Mouse (Mus musculus): ENCODE results near the gene Tcirg1. TPM values are rescaled to one million over a fixed set of nuclear protein-coding genes. Genes with fewer than 3 reads are reported as not detected.

Tcirg1 gene
- polyA plus RNA-seq, 1 experiment: 292 TPM

DNA sequence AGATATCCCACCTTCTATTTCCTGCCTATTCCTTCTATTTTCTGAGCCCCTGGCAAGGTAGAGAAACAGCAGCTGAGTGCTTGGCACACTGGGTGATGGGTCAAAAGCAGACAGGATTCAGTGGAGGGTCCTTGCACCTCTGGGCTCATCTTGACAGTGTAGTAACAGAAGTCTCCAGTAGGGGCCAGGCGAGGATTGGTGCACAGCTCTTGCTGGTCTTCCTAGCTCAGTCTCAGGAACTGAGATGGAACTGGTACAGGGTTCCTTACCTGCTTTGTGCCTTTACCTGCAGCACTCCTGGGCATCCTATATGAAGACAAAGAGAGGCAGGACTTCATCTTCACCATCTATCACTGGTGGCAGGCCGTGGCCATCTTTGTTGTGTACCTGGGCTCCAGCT is 39.8 kb upstream of the Tcirg1 start:
- H3K4me1 ChIP-seq (ENCODE audit: control insufficient read depth, insufficient read depth, low read length): peaks cover 2% of the 10 kb centered on the region; the same call in 1 of the 2 replicates
- peak; percentile 81 for TF ChIP-seq CTCF (IDR thresholded peaks at IDR 0.05; ENCODE audit: control insufficient read depth, insufficient read depth, low read length)
- no peak for TF ChIP-seq POLR2A (IDR thresholded peaks at IDR 0.05; ENCODE audit: borderline replicate concordance, control insufficient read depth, low read depth, low read length)
- H3K27ac ChIP-seq (ENCODE audit: control insufficient read depth, insufficient read depth, low read depth, low read length, poor library complexity): no peak overlapping the region
- WGBS: 40% methylated on average over 2 of the region's 2 CpGs
- no peak overlapping the region for H3K4me3 ChIP-seq (replicated peaks; ENCODE audit: control insufficient read depth, low read depth, low read length)

DNA sequence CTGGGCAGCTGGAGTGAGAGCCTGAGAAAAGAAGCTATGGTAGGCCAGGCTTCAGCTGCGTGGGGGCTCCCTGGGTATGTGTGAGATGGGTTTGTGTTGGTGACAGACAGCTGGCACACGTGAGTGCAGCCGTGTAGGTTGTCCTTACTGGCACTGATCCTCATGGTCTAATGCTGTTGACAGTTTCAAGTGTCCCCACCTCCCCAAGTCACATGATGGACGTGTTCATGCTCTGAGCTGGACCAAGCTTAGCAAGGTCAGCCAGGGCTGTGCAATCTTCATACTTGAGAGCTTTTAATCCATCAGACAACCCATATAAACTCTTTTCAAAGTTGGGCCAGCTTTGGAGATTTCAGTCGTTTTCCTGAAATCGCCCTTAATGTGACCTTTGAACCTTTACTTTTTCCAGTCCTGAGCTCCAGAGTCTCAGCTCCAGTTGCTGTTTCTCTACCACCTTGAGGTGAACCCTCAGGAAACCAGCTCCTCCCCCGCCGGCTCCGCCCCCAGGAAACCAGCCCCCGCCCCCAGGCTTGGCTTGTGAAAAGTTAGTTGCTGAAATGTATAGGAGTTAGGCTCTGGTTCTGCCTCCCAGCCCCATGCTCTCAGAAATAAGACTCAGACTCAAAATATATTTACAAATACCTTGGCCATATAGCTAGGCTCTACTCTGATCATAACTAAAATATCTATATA is 39.1 kb upstream of the Tcirg1 start:
- WGBS: 25% methylated on average over 10 of the region's 10 CpGs
- H3K27ac ChIP-seq (ENCODE audit: control insufficient read depth, insufficient read depth, low read depth, low read length, poor library complexity): no peak overlapping the region
- H3K4me3 ChIP-seq (replicated peaks; ENCODE audit: control insufficient read depth, low read depth, low read length): no peak overlapping the region
- TF ChIP-seq CTCF (IDR thresholded peaks at IDR 0.05; ENCODE audit: control insufficient read depth, insufficient read depth, low read length) (no peak), POLR2A (IDR thresholded peaks at IDR 0.05; ENCODE audit: borderline replicate concordance, control insufficient read depth, low read depth, low read length) (no peak)
- H3K4me1 ChIP-seq (ENCODE audit: control insufficient read depth, insufficient read depth, low read length): peaks cover 2% of the 10 kb centered on the region; the same call in 1 of the 2 replicates

DNA sequence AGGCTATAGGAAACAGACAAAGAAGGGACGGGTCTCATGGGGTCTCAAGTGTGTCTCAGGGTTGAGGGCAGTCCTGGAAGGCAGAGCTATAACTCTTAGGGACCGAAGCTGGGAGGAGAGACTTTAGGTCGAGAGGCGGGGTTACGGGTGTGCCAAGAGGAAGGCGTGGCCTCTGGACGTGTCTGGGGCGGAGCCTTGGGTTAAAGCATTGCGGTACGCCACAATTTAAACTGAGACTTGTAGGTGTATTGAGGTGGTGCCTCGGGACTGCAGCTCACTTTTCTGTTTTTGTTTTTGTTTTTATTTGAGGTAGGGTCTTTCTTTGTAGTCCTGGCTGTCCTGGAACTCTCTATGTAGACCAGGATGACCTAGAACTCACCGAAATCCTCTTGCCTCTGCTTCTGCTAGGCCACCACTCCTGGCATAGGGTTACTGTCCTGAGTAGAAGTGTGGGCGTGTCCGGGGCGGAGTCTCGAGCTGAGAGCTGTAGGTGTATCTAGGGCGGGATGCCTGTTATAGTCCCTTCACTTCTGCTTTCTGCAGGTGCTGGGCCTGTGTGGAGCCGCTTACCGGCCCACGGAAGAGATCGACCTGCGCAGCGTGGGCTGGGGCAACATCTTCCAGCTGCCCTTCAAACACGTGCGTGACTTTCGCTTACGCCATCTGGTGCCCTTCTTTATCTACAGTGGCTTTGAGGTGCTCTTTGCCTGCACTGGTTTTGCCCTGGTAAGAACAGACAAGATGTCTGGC is 36.2 kb upstream of the Tcirg1 start:
- Histone ChIP-seq H3K4me1 (ENCODE audit: control insufficient read depth, insufficient read depth, low read length) (peaks cover 2% of the 10 kb centered on the region; the same call in 1 of the 2 replicates), H3K27ac (ENCODE audit: control insufficient read depth, insufficient read depth, low read depth, low read length, poor library complexity) (no peak overlapping the region), H3K4me3 (replicated peaks; ENCODE audit: control insufficient read depth, low read depth, low read length) (peak overlapping the region; percentile 1)
- TF ChIP-seq CTCF (IDR thresholded peaks at IDR 0.05; ENCODE audit: control insufficient read depth, insufficient read depth, low read length) (no peak), POLR2A (IDR thresholded peaks at IDR 0.05; ENCODE audit: borderline replicate concordance, control insufficient read depth, low read depth, low read length) (no peak)
- WGBS: 27% methylated on average over 27 of the region's 27 CpGs

DNA sequence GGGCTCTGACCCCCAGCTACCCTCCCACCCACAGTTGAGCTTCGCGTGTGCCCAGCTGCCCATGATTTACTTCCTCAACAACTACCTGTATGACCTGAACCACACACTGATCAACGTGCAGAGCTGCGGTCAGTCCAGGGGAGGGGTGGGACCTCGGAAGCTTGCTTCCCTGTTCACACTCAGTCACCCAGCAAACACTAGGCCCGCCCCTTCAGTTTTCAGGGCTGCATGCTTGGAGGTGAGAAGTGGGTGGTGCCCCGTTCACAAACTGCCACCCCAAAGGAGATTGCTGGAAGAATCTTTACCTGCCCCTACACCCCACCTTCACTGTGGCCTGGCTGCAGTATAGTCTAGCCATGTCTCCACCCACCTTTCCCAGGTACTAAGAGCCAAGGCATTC is 35.4 kb upstream of the Tcirg1 start:
- H3K27ac ChIP-seq (ENCODE audit: control insufficient read depth, insufficient read depth, low read depth, low read length, poor library complexity): no peak overlapping the region
- 73% methylated on average over 7 of the region's 7 CpGs for WGBS
- peaks cover 2% of the 10 kb centered on the region; the same call in 1 of the 2 replicates for H3K4me1 ChIP-seq (ENCODE audit: control insufficient read depth, insufficient read depth, low read length)
- TF ChIP-seq POLR2A (IDR thresholded peaks at IDR 0.05; ENCODE audit: borderline replicate concordance, control insufficient read depth, low read depth, low read length) (no peak), CTCF (IDR thresholded peaks at IDR 0.05; ENCODE audit: control insufficient read depth, insufficient read depth, low read length) (no peak)
- no peak overlapping the region for H3K4me3 ChIP-seq (replicated peaks; ENCODE audit: control insufficient read depth, low read depth, low read length)

DNA sequence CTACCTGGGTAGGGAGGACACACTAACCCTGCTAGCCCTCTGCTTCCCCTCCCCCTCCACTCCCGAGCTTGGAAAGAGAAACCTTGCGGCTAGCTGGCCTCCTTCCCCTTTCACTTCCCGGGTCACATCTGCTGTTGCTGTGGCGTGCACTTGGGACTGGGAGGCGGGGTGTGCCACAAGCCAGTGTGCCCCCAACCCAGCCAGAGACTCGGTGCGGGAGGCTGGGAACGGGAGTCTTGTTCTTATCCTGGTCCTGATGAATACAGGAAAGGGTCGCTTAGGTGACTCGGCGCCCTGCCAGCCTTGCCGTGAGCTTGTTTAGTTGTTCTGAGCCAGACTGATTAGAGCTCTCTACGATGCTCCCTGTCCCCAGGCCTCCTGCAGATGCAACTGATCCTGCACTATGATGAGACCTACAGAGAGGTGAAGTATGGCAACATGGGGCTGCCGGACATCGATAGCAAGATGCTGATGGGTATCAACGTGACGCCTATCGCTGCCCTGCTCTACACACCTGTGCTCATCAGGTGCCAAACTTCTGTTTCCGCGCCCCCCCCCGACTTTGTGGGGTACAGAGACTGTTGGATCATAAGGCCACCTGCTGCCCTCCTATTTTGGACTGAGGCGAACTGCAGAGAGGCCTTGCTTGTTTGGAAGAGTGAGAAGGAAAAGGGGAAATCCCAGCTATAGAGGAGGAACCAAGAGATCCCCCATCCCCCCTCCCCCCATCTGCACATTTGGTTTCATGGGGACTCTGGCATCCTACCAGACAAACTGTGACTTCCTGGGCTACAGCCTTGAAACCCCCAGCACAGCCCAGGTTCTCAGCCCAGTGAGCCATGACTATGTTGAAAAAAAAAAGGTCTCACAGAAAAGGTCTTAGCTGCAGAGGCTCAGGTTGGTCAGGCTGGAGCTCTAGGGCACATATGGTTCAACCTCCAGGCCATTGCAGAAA is 29.2 kb upstream of the Tcirg1 start:
- 2% methylated on average over 22 of the region's 22 CpGs for WGBS
- Histone ChIP-seq H3K4me3 (replicated peaks; ENCODE audit: control insufficient read depth, low read depth, low read length) (peak overlapping the region; percentile 86), H3K4me1 (ENCODE audit: control insufficient read depth, insufficient read depth, low read length) (peaks cover 8% of the 10 kb centered on the region; the same call in 1 of the 2 replicates), H3K27ac (ENCODE audit: control insufficient read depth, insufficient read depth, low read depth, low read length, poor library complexity) (peak overlapping the region; percentile 81)
- TF ChIP-seq CTCF (IDR thresholded peaks at IDR 0.05; ENCODE audit: control insufficient read depth, insufficient read depth, low read length) (no peak), POLR2A (IDR thresholded peaks at IDR 0.05; ENCODE audit: borderline replicate concordance, control insufficient read depth, low read depth, low read length) (peak; percentile 64; the same call in 1 of the 2 replicates)

DNA sequence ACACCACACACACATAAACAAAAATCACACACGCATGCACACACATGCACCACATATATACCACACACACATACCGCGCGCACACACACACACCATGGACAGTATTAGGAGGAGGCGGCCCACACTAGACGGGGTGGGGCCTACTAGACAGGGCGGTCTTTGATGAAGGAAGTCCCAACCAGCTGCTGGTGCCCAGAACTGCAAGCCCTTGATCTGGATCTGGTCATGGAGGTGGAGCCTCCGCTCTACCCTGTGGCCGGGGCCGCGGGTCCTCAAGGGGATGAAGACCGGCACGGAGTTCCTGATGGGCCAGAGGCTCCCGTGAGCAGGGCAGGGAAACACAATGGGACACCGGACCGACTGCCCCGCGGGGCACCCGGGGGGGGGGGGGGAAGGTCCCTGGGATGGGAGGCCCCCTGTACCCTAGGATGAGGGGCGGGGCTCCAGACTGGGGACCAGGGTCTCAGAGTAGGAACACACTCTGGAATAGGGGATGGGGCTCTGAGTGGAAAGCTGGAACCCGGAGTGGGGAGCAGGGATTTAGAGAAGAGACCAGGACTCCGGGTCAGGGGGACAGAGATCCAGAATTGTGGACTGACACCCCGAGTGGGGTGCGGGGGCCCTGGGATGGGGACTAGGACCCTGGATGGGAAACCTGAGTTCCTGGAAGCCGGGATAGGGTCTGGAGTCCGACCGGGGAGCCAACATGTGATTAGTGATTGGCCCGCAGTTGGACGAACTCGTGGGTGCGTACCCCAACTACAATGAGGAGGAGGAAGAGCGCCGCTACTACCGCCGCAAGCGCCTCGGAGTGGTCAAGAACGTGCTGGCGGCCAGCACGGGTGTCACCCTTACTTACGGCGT is 28.3 kb upstream of the Tcirg1 start, which contains the start of gene Unc93b1:
Gene Unc93b1, plus strand, starts transcription at position 155 of the 864 bp plus-strand sequence.
- TF ChIP-seq POLR2A (IDR thresholded peaks at IDR 0.05; ENCODE audit: borderline replicate concordance, control insufficient read depth, low read depth, low read length): peak; percentile 87; the same call in 1 of the 2 replicates
- no peak for TF ChIP-seq CTCF (IDR thresholded peaks at IDR 0.05; ENCODE audit: control insufficient read depth, insufficient read depth, low read length)
- Histone ChIP-seq H3K4me3 (replicated peaks; ENCODE audit: control insufficient read depth, low read depth, low read length) (peak within 1 kb of the TSS; percentile 86), H3K27ac (ENCODE audit: control insufficient read depth, insufficient read depth, low read depth, low read length, poor library complexity) (peak within 1 kb of the TSS; percentile 81), H3K4me1 (ENCODE audit: control insufficient read depth, insufficient read depth, low read length) (peaks cover 9% of the 10 kb centered on the region)
- WGBS: under 1% methylated on average over 42 of the region's 42 CpGs

DNA sequence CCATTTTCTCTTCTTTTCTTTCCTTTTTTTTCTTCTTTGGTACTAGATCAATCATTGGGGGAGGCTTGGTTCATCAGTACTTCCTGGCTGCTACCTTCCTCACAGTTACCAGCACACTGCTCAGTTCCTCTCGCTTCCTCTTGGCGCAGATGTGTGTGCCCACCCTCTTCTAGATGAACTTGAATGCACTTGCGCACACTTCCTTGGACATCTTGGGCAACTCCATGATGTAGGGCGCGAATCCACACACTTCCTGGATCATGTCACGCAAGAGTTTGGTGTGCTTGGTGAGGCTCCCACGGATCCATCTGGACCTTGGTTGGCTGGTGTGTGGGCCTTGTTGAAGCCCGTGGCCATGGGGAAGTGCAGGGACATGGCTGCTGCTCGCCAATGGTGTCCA is 24.8 kb upstream of the Tcirg1 start:
- WGBS: 36% methylated on average over 9 of the region's 9 CpGs
- no peak overlapping the region for H3K4me3 ChIP-seq (replicated peaks; ENCODE audit: control insufficient read depth, low read depth, low read length)

More for the DNA sequence above, 24.8 kb upstream of the Tcirg1 start:
- Histone ChIP-seq H3K4me1 (ENCODE audit: control insufficient read depth, insufficient read depth, low read length) (peaks cover 13% of the 10 kb centered on the region), H3K27ac (ENCODE audit: control insufficient read depth, insufficient read depth, low read depth, low read length, poor library complexity) (peak overlapping the region; percentile 82)
- TF ChIP-seq POLR2A (IDR thresholded peaks at IDR 0.05; ENCODE audit: borderline replicate concordance, control insufficient read depth, low read depth, low read length): no peak

Data from bone marrow, adult 2 months (tissue).